Mouse (Mus musculus) spleen, postnatal 14 days (tissue): ENCODE measurements around the gene Skap1.

Experiments
- DNase-seq, 2 experiments: peaks; one replicate each; pipeline ENCODE4 v3.0.0; 2021 to 2022; ENCODE audit warnings: low spot score in 2 of 2

Skap1 gene

DNA sequence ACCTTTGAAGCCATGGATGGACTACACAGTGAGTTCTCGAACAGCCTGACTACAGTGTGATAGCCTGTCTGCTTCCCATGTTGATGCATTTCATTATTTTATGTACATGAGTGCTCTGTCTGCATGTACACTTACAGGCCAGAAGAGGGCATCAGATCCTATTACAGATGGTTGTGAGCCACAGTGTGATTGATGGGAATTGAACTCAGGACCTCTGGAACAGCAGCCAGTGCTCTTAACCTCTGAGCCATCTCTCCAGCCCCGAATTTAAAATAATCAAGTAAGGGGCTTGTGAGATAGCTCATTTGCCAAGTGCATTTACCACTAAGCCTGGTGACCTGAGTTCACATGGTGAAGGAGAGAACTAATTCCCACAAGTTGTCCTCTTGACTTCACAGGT, 317.0 kb downstream of the Skap1 start:
- no peak for DNase-seq

DNA sequence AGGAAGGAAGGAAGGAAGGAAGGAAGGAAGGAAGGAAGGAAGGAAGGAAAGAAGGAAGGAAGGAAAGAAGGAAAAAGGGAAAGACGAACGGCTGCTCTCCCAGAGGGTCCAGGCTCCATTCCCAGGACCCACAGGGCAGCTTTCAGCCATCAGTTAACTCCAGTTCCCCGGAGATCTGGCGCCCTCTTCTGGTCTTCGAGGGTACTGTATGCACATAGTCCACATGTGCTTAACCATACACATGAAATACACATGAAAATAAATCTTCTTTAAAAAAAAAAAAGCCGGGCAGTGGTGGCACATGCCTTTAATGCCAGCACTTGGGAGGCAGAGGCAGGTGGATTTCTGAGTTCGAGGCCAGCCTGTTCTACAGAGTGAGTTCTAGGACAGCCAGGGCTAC, 320.5 kb downstream of the Skap1 start:
- DNase-seq, result peak; percentile 66 to 81

DNA sequence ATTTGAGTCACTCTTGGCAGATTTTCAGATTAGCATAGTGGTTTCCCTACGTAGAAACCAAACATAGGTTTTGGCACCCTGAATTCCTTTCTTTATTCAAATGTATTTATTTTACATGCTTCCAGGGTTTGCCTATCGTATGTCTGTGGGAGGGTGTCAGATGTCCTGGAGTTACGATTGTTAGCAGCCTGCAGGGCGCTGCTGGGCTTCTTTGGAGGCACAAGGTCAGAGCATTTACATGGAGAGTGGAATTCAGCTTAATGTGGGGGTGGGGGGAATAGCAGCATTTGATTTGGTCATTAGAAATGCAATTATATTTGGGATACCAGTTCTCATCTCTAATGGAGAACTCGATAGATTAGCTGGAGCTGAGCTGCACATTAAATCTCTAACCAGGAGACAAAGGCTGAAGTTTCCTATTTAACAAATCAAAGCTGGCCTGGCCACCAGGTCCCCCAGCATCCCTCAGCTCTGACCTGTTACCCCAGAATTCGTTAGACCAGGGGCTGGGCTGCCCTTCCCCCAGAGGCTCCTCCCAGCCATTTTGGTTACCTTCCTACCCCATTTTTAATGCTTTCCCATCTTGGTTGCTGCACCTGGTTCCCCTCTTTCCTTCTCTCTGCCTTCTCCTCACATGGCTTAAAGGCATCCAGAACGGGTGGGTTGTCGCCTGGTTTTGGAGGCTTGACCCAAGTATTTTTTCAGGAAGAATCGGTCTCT, 322.5 kb downstream of the Skap1 start:
- DNase-seq, result no peak

DNA sequence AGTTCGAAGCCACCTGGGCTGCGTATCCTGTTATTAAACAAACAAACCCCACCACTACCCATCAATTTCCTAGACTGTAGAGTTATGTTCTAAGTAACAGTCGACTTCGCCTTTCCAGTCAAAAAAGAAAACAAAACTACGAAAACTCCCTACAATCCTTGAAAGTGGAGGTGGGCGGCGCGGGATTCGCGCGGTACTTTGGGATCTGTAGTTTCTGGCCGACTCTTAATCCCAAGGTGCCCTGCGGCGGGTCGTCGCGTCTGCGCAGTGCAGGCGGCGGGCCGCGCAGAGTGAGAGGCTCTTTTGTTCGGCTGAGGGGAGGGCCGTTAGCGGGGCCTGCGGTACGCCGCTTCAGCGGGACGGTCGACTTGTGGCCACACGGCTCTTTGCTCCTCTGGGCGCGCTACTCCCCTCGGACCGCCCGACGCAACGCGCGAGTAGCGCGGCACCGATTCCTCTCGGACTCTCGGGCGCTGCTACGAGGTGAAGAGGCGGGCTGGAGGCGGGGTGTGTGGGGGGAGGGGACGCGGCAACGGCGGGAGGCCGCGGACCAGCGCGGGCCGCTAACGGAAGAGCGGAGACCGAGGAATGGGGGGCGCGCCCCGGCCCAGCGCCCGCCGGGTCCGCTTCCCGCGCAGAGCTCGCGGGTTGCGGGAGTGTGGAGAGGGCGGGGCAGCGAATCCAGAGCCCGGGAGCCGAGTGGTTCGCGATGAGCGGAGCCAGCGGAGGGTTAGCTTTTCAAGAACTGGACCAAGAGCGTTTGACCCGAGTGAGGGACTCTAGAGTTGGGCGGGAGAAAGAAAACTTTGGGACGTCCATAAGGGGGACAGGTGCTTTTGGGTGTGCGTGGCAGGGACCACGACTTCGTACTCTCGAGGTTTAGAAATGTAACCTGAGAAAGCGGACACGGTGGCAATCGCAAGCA, 324.7 kb downstream of the Skap1 start, which contains the start of gene Cbx1:
Cbx1 (plus strand) TSS at position 257 of the 925 bp plus-strand sequence.
- peak; percentile 78 to 83 for DNase-seq

GRCm38 (mm10) chr11:96789990-96790389, 325.6 kb downstream of the Skap1 start:
- DNase-seq, result no peak

DNA sequence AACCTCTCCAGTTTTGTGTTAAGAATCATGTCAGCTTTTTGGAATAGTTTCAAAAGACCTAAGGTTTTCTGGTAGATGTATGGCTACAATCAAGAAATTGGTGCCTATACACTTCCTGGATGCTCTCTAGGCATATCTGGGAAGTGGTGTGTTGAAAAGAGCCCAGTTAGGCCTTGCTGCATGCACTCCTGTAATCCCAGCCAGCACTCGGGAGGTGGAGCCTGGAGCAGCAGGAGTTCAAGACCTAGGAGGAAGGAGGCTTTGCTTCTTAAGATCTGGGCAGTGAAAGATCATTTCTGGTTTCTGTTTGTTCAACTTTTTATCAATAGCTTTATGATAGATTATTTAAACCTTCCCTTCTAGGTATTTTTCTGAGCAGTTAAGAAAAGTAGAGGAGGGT, 326.3 kb downstream of the Skap1 start:
- no peak for DNase-seq

GRCm38 (mm10) chr11:96795491-96795890, 331.1 kb downstream of the Skap1 start:
- no peak for DNase-seq

GRCm38 (mm10) chr11:96796081-96796480, 331.7 kb downstream of the Skap1 start:
- DNase-seq, result no peak

DNA sequence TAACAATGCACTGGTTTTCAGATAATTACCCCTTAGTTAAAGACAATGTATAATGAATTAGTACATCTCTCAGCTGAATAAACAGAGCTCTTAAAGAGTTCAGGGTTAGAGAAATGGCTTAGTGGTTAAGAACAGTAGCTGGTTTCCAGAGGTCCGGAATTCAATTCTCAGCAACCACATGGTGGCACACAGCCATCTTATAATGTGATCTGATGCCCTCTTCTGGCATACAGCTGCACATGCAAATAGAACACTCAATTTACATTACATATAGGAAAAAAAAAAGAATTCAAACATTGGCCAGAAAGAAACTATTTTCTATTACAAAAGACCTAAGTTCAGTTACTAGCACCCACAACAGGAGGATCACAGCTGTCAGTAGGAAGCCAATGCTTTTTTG, 332.2 kb downstream of the Skap1 start:
- no peak for DNase-seq

DNA sequence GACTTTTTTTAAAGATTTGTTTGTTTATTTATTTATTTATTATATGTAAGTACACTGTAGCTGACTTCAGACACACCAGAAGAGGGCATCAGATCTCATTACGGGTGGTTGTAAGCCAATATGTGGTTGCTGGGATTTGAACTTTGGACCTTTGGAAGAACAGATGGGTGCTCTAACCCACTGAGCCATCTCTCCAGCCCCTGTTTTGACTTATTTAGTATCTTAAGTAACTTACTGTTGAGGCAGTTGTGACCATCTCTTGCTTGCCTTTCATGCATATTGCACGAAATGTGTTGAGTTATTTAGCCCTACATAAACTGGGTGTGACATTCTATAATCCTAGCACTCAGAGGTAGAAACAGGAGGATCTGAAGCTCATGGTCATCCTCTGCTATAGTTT, 335.1 kb downstream of the Skap1 start:
- no peak for DNase-seq

DNA sequence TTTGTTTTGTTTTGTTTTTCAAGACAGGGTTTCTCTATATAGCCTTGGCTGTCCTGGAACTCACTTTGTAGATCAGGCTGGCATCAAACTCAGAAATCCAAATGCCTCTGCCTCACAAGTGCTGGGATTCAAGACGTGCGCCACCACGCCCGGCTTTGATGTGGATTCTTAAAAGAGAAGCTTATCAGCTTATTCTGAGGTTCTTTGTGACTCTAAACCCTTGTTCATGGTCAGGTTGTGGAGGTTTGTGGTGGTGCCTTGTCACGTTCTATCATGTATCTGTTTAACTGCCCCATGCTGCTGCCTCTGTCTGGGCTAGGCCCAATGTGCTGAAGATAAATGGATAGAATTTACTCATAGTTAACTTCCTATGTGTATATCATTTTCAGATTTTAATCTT, 341.2 kb downstream of the Skap1 start:
- no peak for DNase-seq

- DNase-seq, result no peak
These were observed 343.7 kb downstream of the Skap1 start for GRCm38 (mm10) chr11:96808066-96808465.
